ENCODE assay signal across 9 mouse cellular contexts in the genomic region with DNA sequence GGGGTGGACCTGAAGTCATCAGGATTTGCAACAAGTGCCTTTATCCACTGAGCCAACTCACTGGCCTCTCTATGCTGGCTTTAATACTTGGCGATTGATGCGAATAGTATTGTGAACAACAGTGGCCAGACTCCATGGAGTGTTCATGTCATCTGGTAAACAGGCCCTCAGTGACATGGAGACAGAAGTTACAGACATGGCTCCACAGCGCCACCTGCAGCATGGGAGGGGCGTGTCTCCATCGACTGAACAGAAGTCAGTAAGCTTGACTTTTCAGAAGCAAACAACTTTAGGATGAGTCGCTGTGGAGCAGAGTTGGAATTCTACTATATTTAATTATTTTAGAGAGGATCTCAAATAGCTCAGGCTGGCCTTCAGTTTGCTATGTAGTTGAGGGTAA.
A peak's percentile ranks its signal among the peaks of the same experiment; 100 is the strongest.
DNase-seq lines count a peak whose midpoint lies in the region; ATAC-seq and TF ChIP-seq lines count a peak whose summit lies in the region.
"Had no signal": no experiment of that assay in that cellular context is flagged by ENCODE, and none has a peak within 500 bp of the region (broad histone marks: within the 10 kb centered on the region; RNA-seq: fewer than 3 reads in every experiment).

No protein-coding gene starts in this region.

- TF ChIP-seq POLR2A in ES-Bruce4 (IDR thresholded peaks at IDR 0.05; ENCODE audit: insufficient read depth, low read length) = no peak

- H3K27me3 ChIP-seq in ES-Bruce4 (ENCODE audit: control insufficient read depth, insufficient read depth, low read length, poor library complexity, severe bottlenecking) = no peaks in the 10 kb centered on the region
- H3K27me3 ChIP-seq in embryonic facial prominence, embryonic 14.5 days (replicated peaks; ENCODE audit: control insufficient read depth, insufficient read depth, low read length) = no peaks in the 10 kb centered on the region
- H3K27me3 ChIP-seq: heart, embryonic 13.5 days; lung, embryonic 15.5 days had no signal

- peak; percentile 39 to 58 for DNase-seq in layer of hippocampus, postnatal 10 days (ENCODE audit: low spot score in 2 of 2)
- no peak for DNase-seq in layer of hippocampus, adult 9-10 months (ENCODE audit: low spot score)
- peak; percentile 90 for DNase-seq in ZHBTc4 (ENCODE audit: low read depth, low spot score)
- DNase-seq in embryonic facial prominence, embryonic 14.5 days (ENCODE audit: low spot score) = peak; percentile 15
- DNase-seq in retina, postnatal 7 days (ENCODE audit: low read depth, low spot score) = peak; percentile 8
- DNase-seq in Muller cell, postnatal 12 days (ENCODE audit: inconsistent ontology term) = no peak

- TF ChIP-seq EP300 in ES-Bruce4 (IDR thresholded peaks at IDR 0.05; ENCODE audit: insufficient read depth, low read depth, low read length) = no peak

- no peak overlapping the region for H3K4me3 ChIP-seq in ES-Bruce4 (ENCODE audit: low read depth, low read length)
- no peak overlapping the region for H3K4me3 ChIP-seq in embryonic facial prominence, embryonic 14.5 days (ENCODE audit: low read depth, low read length)
- H3K4me3 ChIP-seq: heart, embryonic 13.5 days; lung, embryonic 15.5 days had no signal

- H3K4me2 ChIP-seq in embryonic facial prominence, embryonic 14.5 days (ENCODE audit: low read depth, low read length) = no peak overlapping the region
- H3K4me2 ChIP-seq: heart, embryonic 13.5 days; lung, embryonic 15.5 days had no signal

- no peak for ATAC-seq in embryonic facial prominence, embryonic 14.5 days (ENCODE audit: low read depth)

- no peaks in the 10 kb centered on the region for H3K9me3 ChIP-seq in ES-Bruce4 (replicated peaks; ENCODE audit: control insufficient read depth, insufficient read depth, low read length, poor library complexity, severe bottlenecking)
- H3K9me3 ChIP-seq in embryonic facial prominence, embryonic 14.5 days (ENCODE audit: control insufficient read depth, low read length) = no peaks in the 10 kb centered on the region
- H3K9me3 ChIP-seq: heart, embryonic 13.5 days; lung, embryonic 15.5 days had no signal

- H3K36me3 ChIP-seq in ES-Bruce4 (ENCODE audit: control insufficient read depth, insufficient read depth, low read length, poor library complexity, severe bottlenecking) = no peaks in the 10 kb centered on the region
- H3K36me3 ChIP-seq in embryonic facial prominence, embryonic 14.5 days (ENCODE audit: control insufficient read depth, insufficient read depth, low read length) = no peaks in the 10 kb centered on the region
- H3K36me3 ChIP-seq: heart, embryonic 13.5 days; lung, embryonic 15.5 days had no signal

- TF ChIP-seq CTCF in ES-Bruce4 (IDR thresholded peaks at IDR 0.05; ENCODE audit: low read depth, low read length) = peak; percentile 94

- no peak overlapping the region for H3K27ac ChIP-seq in ES-Bruce4 (ENCODE audit: insufficient read depth, low read length)
- no peak overlapping the region for H3K27ac ChIP-seq in embryonic facial prominence, embryonic 14.5 days (replicated peaks; ENCODE audit: low read depth, low read length)
- H3K27ac ChIP-seq: heart, embryonic 13.5 days; lung, embryonic 15.5 days had no signal

- no peak overlapping the region for H3K9ac ChIP-seq in ES-Bruce4 (ENCODE audit: low read depth, poor library complexity, severe bottlenecking)
- H3K9ac ChIP-seq in embryonic facial prominence, embryonic 14.5 days (ENCODE audit: low read depth, low read length) = no peak overlapping the region
- H3K9ac ChIP-seq: heart, embryonic 13.5 days; lung, embryonic 15.5 days had no signal

- no peaks in the 10 kb centered on the region for H3K4me1 ChIP-seq in ES-Bruce4 (ENCODE audit: control insufficient read depth, insufficient read depth, low read length)
- no peaks in the 10 kb centered on the region for H3K4me1 ChIP-seq in embryonic facial prominence, embryonic 14.5 days (ENCODE audit: control insufficient read depth, insufficient read depth, low read length)
- H3K4me1 ChIP-seq: heart, embryonic 13.5 days; lung, embryonic 15.5 days had no signal

- WGBS in embryonic facial prominence, embryonic 14.5 days = 71% methylated on average over 6 of the region's 6 CpGs

Comparison
In these comparisons a context has a peak if more than half of its experiments do, and no peak if none do; other contexts are left out.
1. DNase-seq: peak in layer of hippocampus, postnatal 10 days (2 of 2), ZHBTc4 (single experiment), embryonic facial prominence, embryonic 14.5 days (single experiment) and retina, postnatal 7 days (single experiment); none in layer of hippocampus, adult 9-10 months (single experiment) and Muller cell, postnatal 12 days (single experiment).